Mouse (Mus musculus): ENCODE measurements around the gene Klhl29.

The Klhl29 gene

DNA sequence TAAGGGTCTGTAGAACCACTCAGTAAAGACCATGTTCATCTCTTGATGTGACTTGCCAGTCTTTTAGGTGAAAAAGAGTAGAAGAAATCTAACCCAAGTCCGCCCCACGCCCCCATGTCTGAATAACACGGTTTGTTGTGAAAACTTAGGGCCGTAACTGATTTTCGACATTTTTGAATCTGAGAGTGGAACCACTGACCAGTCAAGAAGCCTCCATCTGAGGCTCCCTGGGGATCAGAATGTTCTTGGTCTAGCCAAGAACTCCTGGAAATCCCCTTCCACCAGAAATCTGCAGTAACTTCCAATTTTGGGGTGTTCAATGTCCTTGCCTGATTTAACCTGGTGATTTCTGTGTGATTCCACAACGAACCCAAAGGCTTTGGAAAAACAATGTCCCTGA, 189.9 kb downstream of the Klhl29 start:
- no peak for DNase-seq (ENCODE audit: low spot score)

DNA sequence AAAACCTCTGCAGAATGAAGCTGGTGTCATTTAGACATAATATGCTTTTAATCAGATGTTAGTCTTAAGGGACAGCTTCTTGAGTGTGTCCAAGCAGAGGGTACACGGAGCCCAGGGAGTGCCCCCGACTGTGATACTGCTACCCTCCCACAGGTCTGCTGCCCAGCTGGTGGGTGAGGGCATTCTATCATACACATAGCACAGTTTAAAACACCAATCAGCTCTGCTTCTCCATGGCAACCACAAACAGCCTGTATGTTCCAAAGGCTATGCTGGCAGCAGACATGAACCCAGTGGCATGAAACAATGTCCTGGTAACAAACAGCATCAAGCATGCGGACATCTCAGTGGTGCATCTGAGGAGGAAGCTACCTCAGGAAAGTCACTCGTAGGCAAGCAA, 192.9 kb downstream of the Klhl29 start:
- no peak for DNase-seq (ENCODE audit: low spot score)

DNA sequence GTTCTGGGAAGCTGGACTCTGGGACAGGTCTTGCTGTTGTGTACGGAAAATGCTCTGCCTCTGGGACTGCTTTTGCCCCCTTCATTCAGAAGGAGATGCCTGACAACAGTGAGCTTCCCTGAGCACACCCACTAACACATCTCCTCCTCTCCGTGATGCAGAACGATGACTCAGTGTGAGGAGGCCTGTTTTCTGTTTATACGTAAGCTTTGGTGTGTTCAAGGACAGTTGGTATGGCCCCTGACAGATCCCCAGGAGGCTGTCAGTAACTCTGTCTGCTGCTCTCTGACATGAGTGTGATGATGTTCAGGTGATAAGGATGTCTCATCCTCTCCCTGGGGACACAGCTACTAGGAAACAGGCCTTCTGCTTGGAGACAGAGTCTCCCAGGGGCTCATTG, 193.3 kb downstream of the Klhl29 start:
- no peak for DNase-seq (ENCODE audit: low spot score)

DNA sequence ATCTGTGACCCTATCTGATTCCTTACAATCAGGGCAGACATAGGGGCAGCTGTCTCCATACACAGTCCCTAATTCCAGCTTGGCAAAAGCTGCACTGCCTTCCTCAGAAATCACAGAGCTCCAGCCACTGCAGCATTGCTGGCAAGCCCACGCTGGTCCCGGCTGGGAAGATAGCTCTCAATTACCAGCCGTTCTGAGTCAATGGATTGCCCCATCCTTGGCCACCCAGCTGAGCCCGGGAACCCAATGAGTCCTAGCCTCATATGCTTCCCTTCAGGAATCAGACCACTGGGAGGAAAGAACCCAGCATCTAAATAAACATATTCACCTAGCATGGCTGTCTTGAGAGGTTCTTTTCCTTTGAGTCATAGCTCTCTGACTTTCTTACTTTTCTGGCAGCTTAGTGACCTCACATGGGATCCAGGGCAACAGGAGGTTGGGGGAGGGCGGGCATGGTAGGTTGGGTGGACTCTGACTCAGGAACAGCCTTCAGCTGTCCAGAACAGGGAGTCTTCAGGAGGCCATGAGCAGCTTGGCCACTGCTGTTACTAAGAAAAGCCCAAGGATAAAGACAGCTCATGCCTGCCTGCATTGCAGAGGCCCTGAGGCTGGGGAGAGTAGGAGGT, 198.7 kb downstream of the Klhl29 start:
- DNase-seq (ENCODE audit: low spot score), result peak; percentile 52

DNA sequence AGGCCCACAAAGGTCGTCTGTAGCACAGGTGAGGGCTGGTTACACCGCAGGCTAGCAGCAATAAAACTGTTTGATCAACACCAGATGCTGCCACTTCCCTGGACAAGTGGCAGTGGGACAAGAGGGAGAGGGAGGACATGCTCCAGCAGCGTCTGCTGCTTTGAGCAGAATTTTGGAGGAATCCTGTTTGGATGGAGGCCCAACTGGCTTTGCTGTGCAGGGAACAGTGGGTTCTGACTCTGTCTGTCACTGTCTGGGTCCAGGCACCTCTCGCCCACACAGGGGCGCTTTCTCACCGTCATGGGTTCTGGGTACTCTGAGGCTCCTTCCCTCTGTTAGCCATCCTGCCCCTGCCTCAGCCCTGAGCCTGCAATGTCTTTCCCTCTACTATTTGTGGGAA, 209.3 kb downstream of the Klhl29 start:
- DNase-seq (ENCODE audit: low spot score), result peak; percentile 69

DNA sequence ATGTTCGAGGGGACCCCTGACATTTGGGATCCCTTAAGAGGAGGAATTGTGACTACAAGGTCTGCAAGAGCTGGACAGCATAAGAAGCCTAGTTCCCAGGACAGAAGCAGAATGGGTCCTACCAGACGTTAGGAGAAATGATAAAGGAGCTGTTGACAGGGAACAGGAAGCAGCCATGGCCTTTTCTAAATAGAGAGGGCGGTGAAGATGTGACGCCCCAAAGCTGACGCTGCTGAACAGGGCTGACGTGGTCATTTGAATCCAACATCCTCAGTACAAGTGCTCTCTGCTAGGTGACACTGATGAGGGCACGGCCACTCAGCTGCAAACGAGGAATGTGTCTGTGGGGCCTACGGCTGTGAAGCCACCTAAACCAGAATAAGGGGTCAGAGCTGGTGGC, 210.1 kb downstream of the Klhl29 start:
- no peak for DNase-seq (ENCODE audit: low spot score)

DNA sequence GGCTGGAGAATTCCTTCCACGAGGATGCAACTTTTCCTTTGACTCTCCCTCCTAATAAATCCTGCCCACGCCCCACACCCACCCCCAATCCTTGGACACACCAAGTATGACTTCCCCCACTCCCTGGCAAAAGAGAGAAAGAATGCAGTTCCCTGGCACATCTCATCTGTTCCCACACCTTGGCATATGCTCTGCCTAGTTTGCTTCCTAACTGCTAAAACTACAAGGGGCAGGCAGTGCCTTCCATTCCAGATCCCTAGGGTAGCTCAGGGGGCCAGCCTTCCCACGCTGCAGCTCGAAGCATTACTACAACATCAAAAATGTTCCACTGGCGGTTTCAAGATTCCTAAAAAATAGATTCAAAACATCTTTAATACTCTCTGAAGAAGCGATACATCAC, 212.8 kb downstream of the Klhl29 start:
- no peak for DNase-seq (ENCODE audit: low spot score)

DNA sequence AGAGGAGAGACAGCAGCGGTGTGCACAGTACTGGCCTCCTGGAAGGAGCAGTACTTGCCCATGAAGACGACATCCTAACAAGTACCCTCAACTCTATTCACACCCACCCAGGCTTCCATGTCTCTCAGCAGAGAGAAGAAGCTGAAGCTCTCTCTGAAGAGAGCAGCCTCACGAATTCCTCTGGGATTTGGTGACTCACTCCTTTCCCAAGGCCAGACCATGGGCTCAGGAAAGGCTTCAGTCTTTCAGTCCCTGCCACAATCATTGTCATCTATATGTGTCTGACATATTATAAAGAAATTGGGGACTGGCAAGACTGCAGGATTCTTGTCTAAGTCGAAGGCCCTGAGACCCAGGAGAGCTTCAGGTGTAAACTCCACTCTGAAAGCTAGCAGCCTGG, 213.9 kb downstream of the Klhl29 start:
- DNase-seq (ENCODE audit: low spot score), result no peak

DNA sequence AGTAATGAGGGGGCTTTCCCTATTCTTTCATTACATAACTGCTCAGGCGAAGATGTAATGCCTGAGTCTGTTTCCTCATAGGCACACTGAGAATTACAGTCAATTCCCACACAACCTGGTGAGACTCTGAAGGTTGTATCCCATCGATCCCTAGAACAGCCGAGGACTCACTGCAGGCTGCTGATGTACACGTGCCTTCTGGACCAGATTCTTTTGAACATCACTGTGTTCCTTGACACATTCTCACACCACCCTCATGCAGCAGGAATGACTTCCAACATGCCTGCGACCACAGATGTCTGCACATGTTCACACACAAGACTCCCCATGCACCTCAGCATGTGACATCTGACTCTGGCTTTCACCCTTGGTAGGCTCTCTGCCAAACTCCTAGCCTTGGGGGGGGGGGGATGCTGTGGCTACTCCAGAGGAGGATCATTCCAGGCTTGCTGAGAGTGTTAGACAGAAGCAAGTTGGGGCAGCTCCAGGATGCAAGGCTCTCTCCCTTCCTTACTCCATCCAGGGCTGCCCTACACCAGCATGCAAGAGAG, 217.5 kb downstream of the Klhl29 start:
- DNase-seq (ENCODE audit: low spot score), result no peak

DNA sequence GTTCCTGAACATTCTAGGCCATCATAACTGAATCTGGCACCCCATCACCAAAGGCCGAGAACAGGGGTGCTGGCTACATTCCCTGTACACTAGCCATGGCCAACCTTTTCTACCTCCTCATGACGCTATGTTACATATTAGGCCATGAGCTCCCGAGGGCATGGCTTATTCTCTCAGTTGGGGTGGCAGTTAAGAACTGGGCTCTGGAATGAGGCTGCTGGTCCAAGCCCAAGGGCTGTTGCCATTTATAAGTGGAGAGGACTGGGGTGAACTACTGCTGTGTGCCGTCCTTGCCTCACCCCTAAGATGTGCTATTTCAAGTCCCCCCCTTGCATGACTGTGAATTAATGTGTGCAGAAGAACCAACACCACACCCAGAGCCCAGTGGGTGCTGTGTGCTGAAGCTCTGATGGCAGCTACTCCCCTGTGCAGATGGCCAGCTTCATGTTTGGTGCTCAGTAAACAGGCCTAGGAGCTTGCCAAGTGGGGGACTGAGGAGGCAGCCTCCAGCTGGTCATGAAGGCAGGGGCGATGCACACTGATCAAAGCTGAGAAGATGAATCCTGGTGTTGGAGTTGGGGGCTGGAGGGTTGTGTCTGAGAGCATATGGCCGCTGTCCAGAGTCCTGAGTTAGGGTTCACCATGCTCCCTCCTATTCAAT, 218.3 kb downstream of the Klhl29 start:
- DNase-seq (ENCODE audit: low spot score), result no peak

DNA sequence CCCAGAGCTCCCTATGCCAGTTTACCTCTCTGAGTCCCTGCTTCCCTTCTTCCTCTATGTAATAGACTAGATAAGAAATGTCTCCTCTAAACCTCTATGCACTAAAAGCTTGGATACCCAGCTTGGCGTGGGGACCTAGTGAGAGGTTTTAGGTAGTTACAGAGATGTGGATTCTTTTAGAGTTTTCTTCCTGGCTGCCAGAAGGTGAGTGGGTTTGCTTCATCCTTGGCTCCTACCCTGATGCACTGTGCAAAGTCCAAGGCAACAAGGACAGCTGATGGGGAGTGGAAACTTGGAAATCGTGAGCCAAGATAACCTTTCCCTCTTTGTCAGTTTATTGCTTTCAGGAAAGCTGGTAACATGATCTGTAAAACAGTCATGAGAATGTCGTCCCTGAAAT, 220.3 kb downstream of the Klhl29 start:
- DNase-seq (ENCODE audit: low spot score), result no peak

DNA sequence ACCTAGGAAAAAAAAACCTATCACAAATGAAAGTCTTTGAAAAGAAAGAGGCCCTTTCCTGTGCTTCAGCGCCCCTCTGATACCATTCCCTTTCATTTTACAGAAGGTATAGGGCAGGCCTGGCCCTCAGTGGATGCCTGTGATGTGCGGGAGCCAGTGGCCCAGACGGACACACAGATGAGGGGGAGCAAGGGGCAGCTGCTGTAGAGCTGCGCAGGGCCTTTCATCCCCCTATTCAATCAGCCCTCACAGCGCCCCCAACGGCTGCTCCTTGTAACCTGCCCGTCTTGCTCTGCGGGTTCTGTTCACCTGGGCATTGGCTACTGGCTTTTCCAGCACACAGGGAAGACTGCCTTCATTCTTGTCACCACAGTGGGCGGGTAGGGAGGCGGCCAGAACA, 223.6 kb downstream of the Klhl29 start:
- DNase-seq (ENCODE audit: low spot score), result peak; percentile 68

DNA sequence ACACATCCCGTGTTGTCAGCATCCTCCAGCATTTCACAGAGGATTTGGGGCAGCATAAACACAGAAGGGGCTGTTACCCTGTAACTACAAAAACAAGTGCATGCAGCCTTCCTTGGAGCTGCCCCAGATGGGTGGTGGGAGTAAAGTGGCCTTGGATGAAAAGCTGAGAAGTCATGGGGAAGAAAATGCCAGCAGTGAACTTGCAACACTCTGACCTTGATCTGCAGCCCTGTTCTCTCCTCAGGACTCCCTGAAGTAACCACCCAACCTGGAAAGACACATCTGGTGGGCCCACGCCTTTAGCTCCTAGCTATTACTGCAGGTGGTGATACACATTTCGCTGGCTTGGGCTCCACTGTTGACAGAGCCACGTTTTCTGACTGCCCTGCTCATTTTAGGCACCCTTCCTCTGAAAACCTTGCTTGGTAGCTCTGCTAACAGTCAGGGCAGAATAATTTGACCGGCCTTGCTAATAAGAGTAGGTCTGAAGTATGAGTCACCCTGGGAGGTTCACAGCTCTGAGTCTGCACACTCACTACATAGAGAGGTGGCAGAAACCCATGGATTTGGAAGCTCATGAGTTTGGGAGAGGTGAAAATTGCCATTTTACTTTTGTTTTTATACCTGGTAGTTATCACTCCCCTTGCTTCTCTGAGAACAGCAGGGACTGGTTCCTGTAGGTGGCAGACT, 228.0 kb downstream of the Klhl29 start:
- no peak for DNase-seq (ENCODE audit: low spot score)

DNA sequence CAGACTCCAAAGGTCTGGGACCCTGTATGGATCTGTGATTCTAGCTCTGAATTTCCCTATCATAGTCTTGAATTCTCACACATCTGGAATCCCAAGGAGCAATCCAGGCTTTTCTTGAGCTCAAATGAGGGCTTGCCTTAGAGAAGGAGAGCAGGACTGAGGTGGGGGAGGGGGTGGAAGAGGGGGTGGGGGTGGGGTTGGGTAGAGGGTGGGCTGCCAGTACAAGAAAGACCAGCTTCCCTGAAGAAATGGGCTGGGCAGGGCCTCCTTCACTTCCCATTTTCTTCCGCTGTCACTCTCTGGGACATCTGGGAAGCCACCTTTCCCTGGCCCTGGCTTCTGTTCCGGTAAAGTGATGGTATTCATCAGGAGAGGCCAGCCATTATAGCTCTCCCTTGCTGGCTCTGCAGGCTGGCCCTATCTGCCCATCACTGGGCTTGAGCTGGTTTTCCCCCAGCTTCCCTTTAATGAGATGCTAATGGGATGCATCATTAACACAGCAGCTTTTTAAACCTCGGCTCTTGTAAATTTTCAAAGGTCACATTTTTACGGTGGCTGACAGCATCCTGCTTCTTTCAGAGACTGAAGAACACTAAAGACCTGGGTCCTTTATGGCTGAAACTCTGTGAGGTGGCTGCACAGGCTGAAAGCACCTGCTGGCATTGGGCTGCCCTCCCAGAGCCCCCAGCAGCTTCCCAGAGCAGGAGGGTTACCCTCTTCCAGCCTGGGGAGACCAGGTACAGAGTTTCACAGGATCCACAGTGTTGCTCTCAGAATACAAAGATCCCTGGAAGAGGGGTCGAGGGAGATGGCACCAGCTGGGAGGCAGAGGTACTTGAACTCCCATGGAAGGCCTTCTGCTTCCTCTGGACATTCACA, 231.3 kb downstream of the Klhl29 start:
- no peak for DNase-seq (ENCODE audit: low spot score)

DNA sequence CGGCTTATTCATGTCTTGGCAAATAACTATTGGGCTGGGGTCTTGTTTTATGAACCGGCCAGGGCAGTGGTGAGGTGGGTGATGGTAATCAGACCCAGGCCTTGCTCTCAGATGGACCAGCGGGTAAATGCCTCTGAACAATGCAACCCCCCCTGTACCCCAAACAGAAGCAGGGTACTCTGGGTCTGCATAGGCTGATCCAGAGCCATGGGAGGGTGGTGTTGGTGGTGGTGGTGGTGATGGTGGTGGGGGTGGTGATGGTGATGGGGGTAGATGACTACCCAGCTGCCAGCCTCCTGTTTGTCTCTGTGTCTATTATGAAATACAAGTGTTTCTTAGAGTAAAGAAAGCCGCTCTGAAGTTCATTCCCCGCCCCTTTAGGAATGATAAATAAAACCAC, 232.3 kb downstream of the Klhl29 start:
- no peak for DNase-seq (ENCODE audit: low spot score)

DNA sequence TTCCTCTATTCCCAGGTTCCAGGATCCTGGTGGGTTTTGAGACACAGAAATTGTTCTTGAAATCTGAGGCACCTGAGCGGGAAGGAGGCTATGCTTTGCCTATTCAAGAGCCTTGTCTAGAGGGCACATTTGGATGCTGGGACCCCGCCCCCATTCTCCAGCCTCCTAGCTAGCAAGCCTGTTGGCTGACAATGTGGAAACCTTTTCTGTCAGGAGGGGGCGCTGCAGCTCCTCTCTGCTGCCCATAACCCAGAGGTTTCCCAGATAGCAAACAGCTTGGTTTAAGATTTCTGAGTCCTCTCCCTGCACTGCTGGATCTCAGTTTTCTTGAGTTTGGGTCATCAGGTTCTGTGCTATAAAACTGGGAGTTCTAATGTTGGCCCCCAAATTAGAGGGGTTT, 232.7 kb downstream of the Klhl29 start:
- peak; percentile 95 for DNase-seq (ENCODE audit: low spot score)

DNA sequence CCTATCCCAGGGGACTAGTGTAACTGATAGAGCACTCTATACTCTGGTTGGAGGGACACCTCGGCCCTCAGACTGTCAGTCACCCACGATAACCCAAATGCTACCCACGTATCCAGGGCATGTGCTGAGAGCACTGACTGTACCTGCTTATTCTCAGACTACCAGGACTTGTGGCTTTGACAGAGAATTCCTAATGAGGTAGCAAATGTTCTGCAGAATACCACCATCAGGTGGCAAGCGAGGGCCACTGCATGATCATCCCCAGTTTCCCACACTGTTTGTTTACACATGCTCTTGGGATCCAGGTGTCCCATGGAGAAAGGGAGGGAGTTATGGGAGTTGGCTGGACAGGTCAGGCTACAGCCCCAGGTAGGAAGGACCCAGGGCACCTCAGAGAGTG, 234.4 kb downstream of the Klhl29 start:
- no peak for DNase-seq (ENCODE audit: low spot score)

DNA sequence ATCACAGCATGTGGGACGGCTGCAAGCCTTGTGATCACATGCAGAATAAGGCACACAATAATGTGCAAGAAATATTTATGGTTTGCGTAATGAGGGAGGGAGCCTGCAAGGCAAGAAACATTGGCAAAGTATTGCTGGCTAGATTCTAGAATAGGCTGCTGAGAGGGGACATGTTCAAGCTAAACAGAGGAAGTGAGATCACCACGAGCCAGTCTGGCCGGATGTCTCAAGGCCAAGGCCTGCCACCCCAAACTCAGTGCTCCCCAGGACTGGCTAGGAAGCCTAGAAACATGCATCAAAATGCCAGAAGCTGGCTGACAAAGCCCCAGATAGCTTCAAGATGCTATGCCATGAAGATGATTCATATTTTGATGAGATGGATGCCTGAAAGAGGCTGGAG, 236.2 kb downstream of the Klhl29 start:
- DNase-seq (ENCODE audit: low spot score), result no peak

DNA sequence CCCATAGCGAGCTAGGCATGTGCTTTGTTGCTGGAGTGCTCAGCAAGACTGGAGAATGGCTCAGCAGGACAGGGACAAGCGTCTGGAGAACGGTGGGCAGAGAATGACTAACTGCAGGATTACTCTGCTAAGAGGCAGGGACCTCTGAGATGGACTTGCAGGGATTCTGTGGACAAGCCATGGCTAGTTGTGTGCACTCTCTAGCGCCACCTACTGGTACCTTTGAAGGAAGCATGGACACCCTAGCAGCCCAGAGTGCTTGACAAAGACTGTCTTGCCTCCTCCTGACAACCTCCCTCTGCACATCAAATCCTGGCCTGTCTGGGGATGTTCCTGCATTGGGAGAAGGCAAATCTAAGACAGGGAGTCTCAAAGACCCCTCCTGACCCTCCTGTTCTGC, 239.2 kb downstream of the Klhl29 start:
- peak; percentile 54 for DNase-seq (ENCODE audit: low spot score)

DNA sequence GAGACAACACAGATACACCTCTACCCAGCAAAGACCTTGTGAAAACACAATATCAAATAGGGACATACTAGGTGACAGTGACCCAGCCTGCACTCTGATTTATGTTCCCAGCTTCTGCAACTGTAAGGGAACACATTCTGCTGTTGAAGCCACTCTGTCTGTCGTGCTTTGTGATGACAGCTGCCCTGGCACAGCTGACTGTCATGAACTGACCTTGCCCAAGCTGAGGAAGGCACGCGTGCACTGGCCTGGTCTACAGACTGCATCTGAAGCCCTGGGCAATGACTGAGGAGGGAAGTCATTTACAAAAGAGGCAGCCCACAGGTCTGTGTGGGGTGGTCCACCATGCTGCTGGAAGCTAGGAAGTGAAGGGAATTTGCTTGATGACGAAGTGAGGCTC, 246.3 kb downstream of the Klhl29 start:
- no peak for DNase-seq (ENCODE audit: low spot score)

DNA sequence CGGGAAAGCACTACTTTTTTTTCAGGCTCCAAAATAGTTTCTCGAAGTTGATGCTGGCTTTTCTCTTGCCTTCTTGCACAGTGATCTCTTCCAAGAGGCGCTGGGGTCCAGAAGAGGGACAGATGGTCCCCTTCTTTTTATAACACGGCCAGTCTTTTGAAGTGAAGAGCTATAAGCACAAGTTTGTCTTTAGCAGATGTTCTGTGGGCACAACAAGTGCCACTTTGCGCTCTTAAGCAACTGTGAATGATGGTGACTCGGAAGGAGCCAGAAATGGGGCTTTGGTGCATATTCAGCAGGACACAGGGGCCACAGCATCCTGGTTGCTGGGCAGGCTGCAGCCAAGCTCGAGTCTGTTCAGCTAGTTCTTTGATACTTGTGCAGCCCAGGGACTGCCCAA, 249.6 kb downstream of the Klhl29 start:
- DNase-seq (ENCODE audit: low spot score), result no peak

DNA sequence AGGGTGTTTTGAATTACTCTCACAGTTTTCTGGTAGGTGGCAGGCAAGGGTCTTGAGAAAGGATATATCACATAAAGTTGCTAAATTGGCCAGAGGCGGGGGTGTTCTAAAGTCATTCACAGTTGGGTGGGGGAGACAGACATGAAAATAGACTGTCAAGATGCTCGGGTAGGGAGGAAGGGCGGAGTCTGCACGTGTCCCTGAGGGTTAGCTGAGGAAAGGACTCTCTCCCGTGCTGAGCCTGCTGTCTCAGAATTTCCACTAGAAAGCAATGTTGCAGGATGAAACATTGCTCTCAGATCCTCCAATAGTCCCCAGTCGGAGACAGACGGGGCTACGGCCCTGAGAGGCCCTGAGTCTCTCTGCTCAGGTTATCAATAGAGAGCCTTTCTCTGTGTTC, 252.5 kb downstream of the Klhl29 start:
- DNase-seq (ENCODE audit: low spot score), result no peak

All from testis, postnatal 10 days (tissue).